Mouse (Mus musculus) layer of hippocampus, postnatal 14 days (tissue): ENCODE measurements around the gene Vmn2r52. TPM values are rescaled to one million over a fixed set of nuclear protein-coding genes. Genes with fewer than 3 reads are reported as not detected.
"Not testable (repeated sequence)": the region's sequence is repeated elsewhere in the genome, so short reads cannot be mapped to it uniquely, and the experiment has no call there.

ENCODE experiments used
- DNase-seq, 2 experiments: peaks; one replicate each; pipeline ENCODE4 v3.0.0; 2021 to 2022; ENCODE audit warnings: low spot score in 2 of 2, mixed read lengths in 1 of 2
- long read RNA-seq, 2 experiments: library from polyadenylated mRNA; stranded (forward); transcript quantifications; one replicate each; pipeline ENCODE4 v2.0.0; 2021
- total RNA-seq, 2 experiments: library from RNA; stranded (reverse); gene quantifications; 2 replicates each; pipeline ENCODE4 v1.2.3; 2021

Gene Vmn2r52
- total RNA-seq, result not detected
- long read RNA-seq, experiment 1, result 0 reads
- long read RNA-seq, experiment 2, result 0 reads

DNA sequence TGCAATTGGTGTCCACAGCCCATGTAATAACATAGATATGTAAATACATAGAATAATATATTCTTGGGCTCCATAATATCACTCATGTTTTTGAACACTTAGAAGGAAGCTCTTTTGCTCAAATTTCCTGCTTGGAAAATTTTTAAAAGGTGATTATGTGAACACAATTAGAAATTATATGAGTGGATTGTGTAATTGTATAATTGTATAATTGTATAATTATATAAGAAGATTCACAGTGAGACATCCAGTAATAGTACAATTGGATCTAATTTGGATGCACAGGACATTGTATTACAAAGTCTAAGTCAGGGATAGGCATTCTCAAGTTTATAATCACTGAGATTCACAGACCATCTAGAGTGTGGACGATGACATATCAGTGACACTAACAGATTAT, at the start of gene Vmn2r52:
TSS of gene Vmn2r52 (minus strand) at position 101 of the 400 bp plus-strand sequence.
- no peak for DNase-seq

DNA sequence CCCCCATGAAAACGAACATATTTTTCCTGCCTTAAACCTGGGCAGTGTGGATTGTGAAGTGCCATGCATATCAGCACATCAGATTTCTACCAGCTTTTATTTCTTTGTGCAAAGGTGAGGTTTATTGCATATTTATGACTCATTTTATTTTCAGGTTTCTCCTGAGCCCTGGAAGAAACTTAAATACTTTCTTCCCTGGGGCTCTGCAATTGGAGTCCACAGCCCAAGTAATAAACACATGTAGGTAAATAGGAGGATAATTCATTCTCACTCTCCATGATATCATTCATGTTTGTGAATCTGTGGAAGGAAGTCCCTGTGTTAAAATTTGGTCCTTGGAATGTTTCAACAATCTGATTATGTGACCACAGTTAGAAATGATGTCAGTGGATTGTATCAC, 70.7 kb downstream of the Vmn2r52 start, which contains the start of gene Vmn2r51:
TSS of gene Vmn2r51 (minus strand) at position 101 of the 400 bp plus-strand sequence.
- DNase-seq, result not testable (repeated sequence)

Other genes with a start within 250 kb of the Vmn2r52 start
- gene Vmn2r48, start 223.0 kb downstream of the Vmn2r52 start, total RNA-seq, result not detected
- not detected for gene Vmn2r49, start 184.3 kb downstream of the Vmn2r52 start, total RNA-seq
- gene Vmn2r50, start 123.3 kb downstream of the Vmn2r52 start, total RNA-seq, result not detected
- gene Vmn2r51, start 70.8 kb downstream of the Vmn2r52 start, total RNA-seq, result not detected
- gene Vmn1r66, start 101.4 kb upstream of the Vmn2r52 start, total RNA-seq, result not detected